Mouse (Mus musculus): ENCODE measurements at regions not wholly inside any gene's neighbourhood (a gene's known extent, or its start where the extent isn't known, plus 50 kb on each side); places are given as distances from the start of the nearest gene placed in this dataset.

DNA sequence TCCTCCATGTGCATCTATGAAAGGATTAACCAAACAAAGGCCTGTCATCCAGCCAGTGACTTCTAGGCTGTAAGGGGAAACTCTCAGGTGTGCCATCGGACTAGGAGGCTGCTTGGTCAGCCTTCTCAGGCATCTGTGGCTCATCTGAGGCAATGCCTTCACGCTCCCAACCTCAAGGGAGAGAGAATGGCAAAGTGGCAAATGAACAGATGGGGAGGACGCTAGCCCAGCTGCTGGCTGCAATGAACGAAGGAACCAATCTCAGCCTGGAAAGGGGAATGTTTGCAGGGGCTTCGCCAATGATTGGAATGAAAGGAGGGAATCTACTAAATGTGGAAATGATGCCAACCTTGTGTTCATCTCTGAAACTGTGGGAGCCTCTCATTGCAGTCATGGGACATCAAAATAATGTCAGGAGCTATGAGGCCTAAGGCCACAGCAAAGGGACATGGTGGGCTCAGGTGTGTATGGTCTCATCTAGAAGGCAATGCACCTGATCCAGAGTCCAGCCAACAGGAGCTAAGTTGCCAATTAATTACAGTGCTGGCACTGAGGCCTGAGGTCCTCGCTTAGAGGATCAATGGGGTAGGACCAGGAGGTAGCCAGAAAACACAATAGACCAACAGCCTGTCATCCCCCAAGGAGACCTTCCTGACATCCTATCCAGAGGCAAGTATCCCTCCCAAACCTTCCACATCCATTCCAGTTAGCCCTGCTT lies 108.9 kb upstream of the Ptprt start:
- Histone ChIP-seq H3K4me1 (ENCODE audit: control insufficient read depth, insufficient read depth, low read length) (no peaks in the 10 kb centered on the region), H3K4me3 (ENCODE audit: low read depth, low read length) (no peak overlapping the region), H3K27me3 (ENCODE audit: control insufficient read depth, insufficient read depth, low read length, poor library complexity, severe bottlenecking) (no peaks in the 10 kb centered on the region; the same call in 1 of the 2 replicates), H3K27ac (ENCODE audit: insufficient read depth, low read length) (no peak overlapping the region), H3K9ac (ENCODE audit: low read depth, poor library complexity, severe bottlenecking) (no peak overlapping the region), H3K9me3 (replicated peaks; ENCODE audit: control insufficient read depth, insufficient read depth, low read length, poor library complexity, severe bottlenecking) (no peaks in the 10 kb centered on the region), H3K36me3 (ENCODE audit: control insufficient read depth, insufficient read depth, low read length, poor library complexity, severe bottlenecking) (no peaks in the 10 kb centered on the region)
- no peak for TF ChIP-seq POLR2A (IDR thresholded peaks at IDR 0.05; ENCODE audit: insufficient read depth, low read length)
- TF ChIP-seq EP300 (IDR thresholded peaks at IDR 0.05; ENCODE audit: insufficient read depth, low read depth, low read length): no peak
- TF ChIP-seq CTCF (IDR thresholded peaks at IDR 0.05; ENCODE audit: low read depth, low read length): no peak

DNA sequence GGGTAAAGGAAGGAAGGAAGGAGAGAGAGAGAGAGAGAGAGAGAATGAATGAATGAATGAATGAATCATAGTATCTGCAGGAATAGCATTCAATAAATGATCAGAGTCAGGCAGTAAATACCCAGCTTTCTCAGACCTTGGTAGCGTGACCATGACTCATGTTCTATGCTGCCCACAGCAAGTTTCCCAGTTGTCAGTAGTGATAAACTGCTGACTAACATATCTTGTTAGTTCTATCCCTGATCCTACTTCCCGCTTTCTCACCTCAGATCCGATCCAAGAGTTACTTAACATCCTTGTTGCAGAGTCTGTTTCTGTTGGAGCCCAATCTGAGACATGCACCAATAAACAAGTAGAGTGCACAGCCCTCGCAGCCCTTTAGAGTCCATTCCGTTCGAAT lies 103.1 kb upstream of the Ptprt start:
- Histone ChIP-seq H3K4me3 (ENCODE audit: low read depth, low read length) (no peak overlapping the region), H3K27me3 (ENCODE audit: control insufficient read depth, insufficient read depth, low read length, poor library complexity, severe bottlenecking) (no peaks in the 10 kb centered on the region; the same call in 1 of the 2 replicates), H3K36me3 (ENCODE audit: control insufficient read depth, insufficient read depth, low read length, poor library complexity, severe bottlenecking) (no peaks in the 10 kb centered on the region), H3K9me3 (replicated peaks; ENCODE audit: control insufficient read depth, insufficient read depth, low read length, poor library complexity, severe bottlenecking) (no peaks in the 10 kb centered on the region), H3K4me1 (ENCODE audit: control insufficient read depth, insufficient read depth, low read length) (no peaks in the 10 kb centered on the region), H3K9ac (ENCODE audit: low read depth, poor library complexity, severe bottlenecking) (no peak overlapping the region), H3K27ac (ENCODE audit: insufficient read depth, low read length) (no peak overlapping the region)
- TF ChIP-seq EP300 (IDR thresholded peaks at IDR 0.05; ENCODE audit: insufficient read depth, low read depth, low read length) (no peak), POLR2A (IDR thresholded peaks at IDR 0.05; ENCODE audit: insufficient read depth, low read length) (no peak)

DNA sequence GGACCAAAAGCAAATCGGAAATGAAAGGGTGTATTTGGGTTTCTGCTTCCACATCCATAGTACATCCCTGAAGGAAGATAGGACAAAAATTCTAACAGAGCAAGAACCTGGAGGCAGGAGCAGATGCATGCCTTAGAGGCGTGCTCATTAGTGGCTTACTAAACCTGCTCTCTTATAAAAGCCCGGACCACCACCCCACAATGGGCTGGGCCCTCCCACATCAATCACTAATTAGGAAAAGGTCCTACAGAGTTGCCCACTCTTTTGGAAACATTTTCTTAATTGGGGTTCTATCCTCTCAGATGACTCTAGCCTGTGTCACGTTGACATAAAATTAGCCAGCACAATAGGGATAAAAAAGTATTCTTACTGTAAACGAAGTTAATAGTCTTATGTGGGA lies 79.6 kb upstream of the Ptprt start:
- no peaks in the 10 kb centered on the region for H3K9me3 ChIP-seq (replicated peaks; ENCODE audit: control insufficient read depth, insufficient read depth, low read length, poor library complexity, severe bottlenecking)
- no peaks in the 10 kb centered on the region for H3K36me3 ChIP-seq (ENCODE audit: control insufficient read depth, insufficient read depth, low read length, poor library complexity, severe bottlenecking)
- no peak overlapping the region for H3K27ac ChIP-seq (ENCODE audit: insufficient read depth, low read length)
- H3K27me3 ChIP-seq (ENCODE audit: control insufficient read depth, insufficient read depth, low read length, poor library complexity, severe bottlenecking): no peaks in the 10 kb centered on the region
- no peaks in the 10 kb centered on the region for H3K4me1 ChIP-seq (ENCODE audit: control insufficient read depth, insufficient read depth, low read length)
- TF ChIP-seq CTCF (IDR thresholded peaks at IDR 0.05; ENCODE audit: low read depth, low read length): no peak
- TF ChIP-seq POLR2A (IDR thresholded peaks at IDR 0.05; ENCODE audit: insufficient read depth, low read length): no peak
- TF ChIP-seq EP300 (IDR thresholded peaks at IDR 0.05; ENCODE audit: insufficient read depth, low read depth, low read length): no peak
- H3K9ac ChIP-seq (ENCODE audit: low read depth, poor library complexity, severe bottlenecking): no peak overlapping the region
- no peak overlapping the region for H3K4me3 ChIP-seq (ENCODE audit: low read depth, low read length)

DNA sequence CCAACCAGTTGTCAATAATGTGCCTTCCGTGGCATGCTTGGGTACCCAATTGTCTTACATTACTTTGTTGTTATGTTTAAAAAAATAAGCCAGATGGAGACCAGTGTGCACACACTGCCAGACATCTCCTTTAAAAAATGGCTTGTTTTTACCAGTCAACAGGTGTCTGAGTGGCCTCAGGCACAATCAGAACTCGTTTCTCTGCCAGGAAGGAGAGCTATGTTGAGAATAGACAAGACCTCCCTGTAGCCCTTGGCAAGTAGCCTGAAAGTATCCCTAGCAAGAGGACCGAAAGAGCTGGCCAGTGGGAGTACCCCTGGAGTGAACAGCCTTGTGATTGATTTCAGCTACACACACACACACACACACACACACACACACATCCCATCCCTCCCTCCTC lies 74.8 kb upstream of the Ptprt start:
- H3K4me1 ChIP-seq (ENCODE audit: control insufficient read depth, insufficient read depth, low read length): no peaks in the 10 kb centered on the region
- H3K4me3 ChIP-seq (ENCODE audit: low read depth, low read length): no peak overlapping the region
- H3K9me3 ChIP-seq (replicated peaks; ENCODE audit: control insufficient read depth, insufficient read depth, low read length, poor library complexity, severe bottlenecking): no peaks in the 10 kb centered on the region
- TF ChIP-seq CTCF (IDR thresholded peaks at IDR 0.05; ENCODE audit: low read depth, low read length) (no peak), POLR2A (IDR thresholded peaks at IDR 0.05; ENCODE audit: insufficient read depth, low read length) (no peak), EP300 (IDR thresholded peaks at IDR 0.05; ENCODE audit: insufficient read depth, low read depth, low read length) (no peak)
- no peaks in the 10 kb centered on the region for H3K27me3 ChIP-seq (ENCODE audit: control insufficient read depth, insufficient read depth, low read length, poor library complexity, severe bottlenecking)
- no peak overlapping the region for H3K27ac ChIP-seq (ENCODE audit: insufficient read depth, low read length)
- H3K36me3 ChIP-seq (ENCODE audit: control insufficient read depth, insufficient read depth, low read length, poor library complexity, severe bottlenecking): no peaks in the 10 kb centered on the region
- H3K9ac ChIP-seq (ENCODE audit: low read depth, poor library complexity, severe bottlenecking): no peak overlapping the region

DNA sequence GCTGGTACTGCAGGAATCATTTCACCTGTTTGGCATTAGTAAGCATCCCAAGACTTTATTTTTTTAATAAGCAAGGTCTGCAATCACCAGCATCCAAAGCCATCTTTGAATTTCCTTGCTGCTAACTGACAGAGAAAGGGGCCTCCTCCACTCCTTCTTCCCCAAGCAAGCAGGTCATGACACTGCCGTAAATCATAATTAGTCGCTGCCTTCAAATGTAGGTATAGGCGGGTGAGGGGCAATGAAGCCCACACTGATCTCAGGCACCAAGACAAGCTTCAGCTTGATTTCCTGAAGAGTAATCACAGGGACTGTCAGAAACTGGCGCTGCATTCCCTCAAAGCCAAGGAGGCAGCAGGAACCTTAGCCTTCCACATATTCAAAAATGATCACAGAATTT lies 73.3 kb upstream of the Ptprt start:
- TF ChIP-seq POLR2A (IDR thresholded peaks at IDR 0.05; ENCODE audit: insufficient read depth, low read length) (no peak), EP300 (IDR thresholded peaks at IDR 0.05; ENCODE audit: insufficient read depth, low read depth, low read length) (no peak), CTCF (IDR thresholded peaks at IDR 0.05; ENCODE audit: low read depth, low read length) (no peak)
- H3K9ac ChIP-seq (ENCODE audit: low read depth, poor library complexity, severe bottlenecking): no peak overlapping the region

DNA sequence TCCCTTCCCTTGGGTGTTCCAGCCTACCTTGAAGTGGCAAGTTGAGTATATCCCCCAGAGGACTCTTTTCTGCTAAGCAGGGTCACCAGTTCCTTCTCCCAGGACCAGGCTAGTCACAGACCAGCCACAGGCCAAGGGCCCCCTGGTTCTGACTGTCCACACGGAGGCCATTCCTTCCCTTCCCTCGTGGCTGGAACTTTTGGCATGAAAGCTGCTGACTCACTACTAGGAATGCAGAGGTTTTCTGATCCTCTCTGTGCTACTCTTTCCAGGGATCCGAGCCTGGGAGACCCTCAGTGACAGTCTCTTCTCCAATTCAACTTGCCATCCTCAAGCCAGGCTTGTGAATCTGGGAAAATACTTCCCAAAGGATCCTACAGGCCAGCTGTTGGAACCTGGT lies 59.1 kb upstream of the Ptprt start:
- Histone ChIP-seq H3K4me1 (ENCODE audit: control insufficient read depth, insufficient read depth, low read length) (no peaks in the 10 kb centered on the region), H3K36me3 (ENCODE audit: control insufficient read depth, insufficient read depth, low read length, poor library complexity, severe bottlenecking) (no peaks in the 10 kb centered on the region), H3K4me3 (ENCODE audit: low read depth, low read length) (no peak overlapping the region), H3K27ac (ENCODE audit: insufficient read depth, low read length) (no peak overlapping the region), H3K9ac (ENCODE audit: low read depth, poor library complexity, severe bottlenecking) (no peak overlapping the region), H3K9me3 (replicated peaks; ENCODE audit: control insufficient read depth, insufficient read depth, low read length, poor library complexity, severe bottlenecking) (no peaks in the 10 kb centered on the region), H3K27me3 (ENCODE audit: control insufficient read depth, insufficient read depth, low read length, poor library complexity, severe bottlenecking) (no peaks in the 10 kb centered on the region)
- no peak for TF ChIP-seq EP300 (IDR thresholded peaks at IDR 0.05; ENCODE audit: insufficient read depth, low read depth, low read length)
- TF ChIP-seq CTCF (IDR thresholded peaks at IDR 0.05; ENCODE audit: low read depth, low read length): no peak
- TF ChIP-seq POLR2A (IDR thresholded peaks at IDR 0.05; ENCODE audit: insufficient read depth, low read length): no peak

More for the DNA sequence above, 73.3 kb upstream of the Ptprt start:
- Histone ChIP-seq H3K36me3 (ENCODE audit: control insufficient read depth, insufficient read depth, low read length, poor library complexity, severe bottlenecking) (no peaks in the 10 kb centered on the region), H3K4me1 (ENCODE audit: control insufficient read depth, insufficient read depth, low read length) (no peaks in the 10 kb centered on the region), H3K9me3 (replicated peaks; ENCODE audit: control insufficient read depth, insufficient read depth, low read length, poor library complexity, severe bottlenecking) (no peaks in the 10 kb centered on the region), H3K4me3 (ENCODE audit: low read depth, low read length) (no peak overlapping the region), H3K27me3 (ENCODE audit: control insufficient read depth, insufficient read depth, low read length, poor library complexity, severe bottlenecking) (no peaks in the 10 kb centered on the region), H3K27ac (ENCODE audit: insufficient read depth, low read length) (no peak overlapping the region)
